Mouse (Mus musculus): ENCODE data around the gene Igsf23.

DNA sequence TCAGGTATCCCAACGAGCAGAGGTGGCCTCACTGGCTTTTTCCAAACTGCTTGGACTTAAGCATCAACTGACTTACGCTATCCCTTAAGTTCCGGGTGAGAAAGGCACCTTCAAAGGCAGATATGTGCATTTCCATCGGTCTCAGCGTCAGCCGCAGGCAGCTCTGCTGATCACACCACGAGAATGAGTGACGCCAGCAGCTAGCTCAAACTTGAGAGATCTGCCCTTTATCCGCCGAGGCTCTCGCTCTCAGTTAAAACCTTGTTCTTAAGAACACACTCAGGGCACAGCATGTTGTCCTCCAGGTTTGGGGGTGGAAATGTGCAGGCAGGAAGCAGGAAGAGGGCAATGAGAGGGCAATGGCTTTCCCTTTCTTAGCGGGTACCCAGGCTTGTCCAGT, 1.6 kb downstream of the Igsf23 start:
- no peak for TF ChIP-seq CTCF (IDR thresholded peaks at IDR 0.05; ENCODE audit: low read depth, low read length)
- no peak for TF ChIP-seq POLR2A (IDR thresholded peaks at IDR 0.05; ENCODE audit: borderline replicate concordance, low read depth, low read length)

Data from bone marrow macrophage, adult 2 months (primary cell).